Mouse (Mus musculus) bone marrow macrophage, adult 2 months (primary cell): ENCODE measurements around the gene Lrrc49.

Source experiments
- CTCF ChIP-seq: IDR thresholded peaks from 2 replicates; pipeline ENCODE4 v1.5.1; 2012; ENCODE audit warnings: low read depth, mild to moderate bottlenecking, low read length, moderate library complexity
- POLR2A ChIP-seq: IDR thresholded peaks from 2 replicates; pipeline ENCODE4 v1.6.1; 2012; ENCODE audit warnings: mild to moderate bottlenecking, low read depth, low read length, borderline replicate concordance

DNA sequence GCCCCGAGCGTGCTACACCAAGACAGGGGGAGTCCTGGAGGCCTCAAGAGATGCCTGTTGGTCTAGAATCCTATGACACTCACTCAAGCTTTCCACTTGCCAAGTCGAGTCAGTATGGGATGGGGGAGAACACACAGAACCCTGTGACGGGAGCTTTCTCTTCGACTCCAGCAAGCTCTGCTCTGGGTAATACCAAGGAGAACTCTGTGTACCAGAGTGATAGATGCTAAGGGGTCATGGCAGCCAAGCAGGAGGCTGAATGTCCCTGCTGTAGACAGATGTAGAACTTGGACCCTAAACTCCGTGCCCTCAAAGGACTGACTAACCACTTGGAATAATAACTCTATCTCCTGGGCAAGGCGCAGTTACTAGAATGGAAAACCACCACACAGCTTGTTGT lies 37.0 kb upstream of the Lrrc49 start:
- no peak for TF ChIP-seq CTCF
- no peak for TF ChIP-seq POLR2A
